Mouse (Mus musculus) adrenal gland, postnatal 14 days (tissue): ENCODE measurements around the gene Ercc1. TPM values are rescaled to one million over a fixed set of nuclear protein-coding genes. Genes with fewer than 3 reads are reported as not detected.
A peak's percentile ranks its signal among the peaks of the same experiment; 100 is the strongest.

ENCODE experiments used
- DNase-seq: peaks from one replicate; pipeline ENCODE4 v3.0.0; 2021; ENCODE audit warnings: mixed read lengths
- total RNA-seq: library from RNA; stranded (reverse); gene quantifications from 2 replicates; pipeline ENCODE4 v1.2.3, GENCODE M21; 2021

Ercc1 gene
- total RNA-seq, 1 experiment from 2014 or later, result 37.1 TPM

GRCm38 (mm10) chr7:19338060-19338459 is 6.5 kb upstream of the Ercc1 start:
- no peak for DNase-seq

GRCm38 (mm10) chr7:19338596-19338995 is 6.0 kb upstream of the Ercc1 start:
- peak; percentile 46 for DNase-seq

- no peak for DNase-seq
Observed at GRCm38 (mm10) chr7:19341250-19341649, 3.3 kb upstream of the Ercc1 start.

GRCm38 (mm10) chr7:19341761-19342409 is 2.7 kb upstream of the Ercc1 start:
- peak; percentile 48 for DNase-seq

GRCm38 (mm10) chr7:19342481-19343027 is 2.0 kb upstream of the Ercc1 start:
- DNase-seq, result peak; percentile 90

- peak; percentile 81 for DNase-seq
Observed at GRCm38 (mm10) chr7:19343210-19343808, 1.3 kb upstream of the Ercc1 start.

GRCm38 (mm10) chr7:19344938-19345471 is 427 bp downstream of the Ercc1 start:
- peak; percentile 96 for DNase-seq

GRCm38 (mm10) chr7:19349188-19349915 is 4.8 kb downstream of the Ercc1 start:
- no peak for DNase-seq

GRCm38 (mm10) chr7:19350221-19350620 is 5.6 kb downstream of the Ercc1 start:
- no peak for DNase-seq

GRCm38 (mm10) chr7:19354991-19355390 is 10.4 kb downstream of the Ercc1 start:
- no peak for DNase-seq

GRCm38 (mm10) chr7:19356311-19356710 is 11.7 kb downstream of the Ercc1 start:
- no peak for DNase-seq

GRCm38 (mm10) chr7:19357381-19358375 is 13.1 kb downstream of the Ercc1 start:
- no peak for DNase-seq

GRCm38 (mm10) chr7:19358634-19359033 is 14.1 kb downstream of the Ercc1 start:
- no peak for DNase-seq

- peak; percentile 92 for DNase-seq
Observed at GRCm38 (mm10) chr7:19359299-19359891, 14.8 kb downstream of the Ercc1 start, which contains the start of the genes Cd3eap and Ppp1r13l. TSS of gene Cd3eap (minus strand) at chr7:19359483. TSS of gene Ppp1r13l (plus strand) at chr7:19359749.

- DNase-seq, result peak; percentile 83
Observed at GRCm38 (mm10) chr7:19359892-19360641, 15.5 kb downstream of the Ercc1 start.

- DNase-seq, result peak; percentile 95
Observed at GRCm38 (mm10) chr7:19360944-19361343, 16.4 kb downstream of the Ercc1 start.

GRCm38 (mm10) chr7:19361720-19362119 is 17.1 kb downstream of the Ercc1 start:
- peak; percentile 89 for DNase-seq

GRCm38 (mm10) chr7:19362276-19362675 is 17.7 kb downstream of the Ercc1 start:
- DNase-seq, result no peak

GRCm38 (mm10) chr7:19363881-19364280 is 19.3 kb downstream of the Ercc1 start:
- DNase-seq, result peak; percentile 84

- DNase-seq, result no peak
Observed at GRCm38 (mm10) chr7:19365376-19365775, 20.8 kb downstream of the Ercc1 start.
